Mouse (Mus musculus): ENCODE measurements around the gene Sema7a. TPM values are rescaled to one million over a fixed set of nuclear protein-coding genes. Genes with fewer than 3 reads are reported as not detected.
A peak's percentile ranks its signal among the peaks of the same experiment; 100 is the strongest.

Gene Sema7a
- total RNA-seq, 2 experiments from 2014 or later, result 8.8 to 9.8 TPM

- no peak for DNase-seq
Observed at GRCm38 (mm10) chr9:57975200-57975821, 35.4 kb downstream of the Sema7a start.

DNA sequence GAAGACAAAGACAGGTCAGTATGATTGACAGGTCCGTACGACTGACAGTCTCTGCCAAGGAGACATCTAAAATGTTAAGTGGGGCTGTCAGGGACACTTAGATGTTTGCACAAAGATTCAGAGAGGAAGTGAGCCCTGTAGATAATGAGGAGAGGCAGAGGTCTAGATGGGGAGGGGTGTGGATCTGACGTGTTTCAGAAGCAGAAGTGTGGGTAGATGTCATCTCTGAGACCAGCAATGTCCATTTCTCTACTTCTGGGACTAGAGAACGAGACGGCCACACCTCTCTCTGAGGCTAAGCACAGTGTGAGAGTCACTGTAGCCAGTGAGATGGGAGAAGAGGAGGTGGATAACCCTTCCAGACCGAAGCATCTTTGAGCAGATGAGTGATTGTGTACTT is 38.1 kb downstream of the Sema7a start:
- no peak for DNase-seq

DNA sequence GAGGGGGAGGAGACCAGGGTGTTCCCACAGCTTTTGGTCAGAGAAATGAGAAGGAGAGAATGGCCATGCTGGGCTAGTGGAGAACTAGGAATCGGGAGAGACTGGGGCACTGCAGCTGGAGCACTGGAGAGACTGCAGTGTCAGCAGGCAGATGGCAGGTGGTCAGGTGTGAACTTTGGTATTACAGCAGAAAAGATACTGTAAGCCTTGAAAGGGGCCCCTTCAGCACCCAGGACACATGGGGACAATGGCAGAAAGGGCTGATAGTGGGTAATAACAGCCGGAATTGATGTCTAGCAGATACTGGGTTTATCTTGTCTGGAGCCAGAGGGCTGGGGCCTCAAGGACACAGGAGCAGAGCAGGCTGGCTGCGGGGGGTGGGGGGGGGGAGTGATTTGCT is 38.9 kb downstream of the Sema7a start:
- DNase-seq, result no peak

DNA sequence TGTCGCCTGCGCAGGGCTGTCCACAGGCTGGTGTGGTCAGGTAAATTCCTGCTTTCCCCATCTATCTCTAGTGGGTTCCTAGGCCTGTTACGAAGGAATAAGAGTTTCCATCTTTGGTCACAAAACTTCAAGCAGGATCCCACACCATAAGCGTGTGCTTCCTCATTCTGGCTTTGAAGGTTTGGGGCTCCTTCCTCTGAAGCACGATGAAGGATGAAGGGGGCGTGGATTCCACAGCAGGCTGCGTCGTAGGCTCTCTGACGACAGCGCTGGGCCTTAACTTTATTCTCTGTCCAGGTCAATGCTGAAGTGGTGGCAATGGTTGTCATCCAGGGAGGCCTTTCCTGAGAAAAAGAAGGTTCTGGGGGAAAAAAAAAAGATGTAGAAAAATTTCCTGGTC is 40.7 kb downstream of the Sema7a start:
- no peak for DNase-seq

- DNase-seq, result no peak
Observed at GRCm38 (mm10) chr9:57985304-57985703, 45.4 kb downstream of the Sema7a start.

GRCm38 (mm10) chr9:57986293-57986692 is 46.4 kb downstream of the Sema7a start:
- DNase-seq, result no peak

- no peak for DNase-seq
Observed at GRCm38 (mm10) chr9:57988098-57988497, 48.2 kb downstream of the Sema7a start.

DNA sequence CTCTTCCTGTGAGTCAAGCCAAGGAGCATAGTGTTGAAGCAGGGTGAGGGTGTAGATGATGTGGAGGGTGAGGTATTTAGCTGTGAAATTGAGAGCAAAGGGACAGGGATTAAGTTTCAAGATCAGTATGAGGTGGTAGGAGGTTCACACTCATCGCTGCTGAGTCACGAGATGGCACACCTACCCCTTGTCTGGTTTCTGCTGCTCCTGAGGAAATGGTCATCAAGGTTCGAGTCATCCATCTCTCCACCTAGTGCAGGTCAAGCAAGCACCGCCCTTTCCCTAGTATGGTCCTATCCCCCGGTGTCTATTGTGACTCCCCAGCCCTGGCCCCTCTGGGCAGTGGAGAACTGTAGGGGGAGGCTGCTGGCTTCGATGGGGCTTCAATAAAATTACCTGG is 49.4 kb downstream of the Sema7a start:
- DNase-seq, result no peak

- no peak for DNase-seq
Observed at GRCm38 (mm10) chr9:57990438-57991110, 50.7 kb downstream of the Sema7a start.

GRCm38 (mm10) chr9:57992060-57992459 is 52.1 kb downstream of the Sema7a start:
- DNase-seq, result no peak

DNA sequence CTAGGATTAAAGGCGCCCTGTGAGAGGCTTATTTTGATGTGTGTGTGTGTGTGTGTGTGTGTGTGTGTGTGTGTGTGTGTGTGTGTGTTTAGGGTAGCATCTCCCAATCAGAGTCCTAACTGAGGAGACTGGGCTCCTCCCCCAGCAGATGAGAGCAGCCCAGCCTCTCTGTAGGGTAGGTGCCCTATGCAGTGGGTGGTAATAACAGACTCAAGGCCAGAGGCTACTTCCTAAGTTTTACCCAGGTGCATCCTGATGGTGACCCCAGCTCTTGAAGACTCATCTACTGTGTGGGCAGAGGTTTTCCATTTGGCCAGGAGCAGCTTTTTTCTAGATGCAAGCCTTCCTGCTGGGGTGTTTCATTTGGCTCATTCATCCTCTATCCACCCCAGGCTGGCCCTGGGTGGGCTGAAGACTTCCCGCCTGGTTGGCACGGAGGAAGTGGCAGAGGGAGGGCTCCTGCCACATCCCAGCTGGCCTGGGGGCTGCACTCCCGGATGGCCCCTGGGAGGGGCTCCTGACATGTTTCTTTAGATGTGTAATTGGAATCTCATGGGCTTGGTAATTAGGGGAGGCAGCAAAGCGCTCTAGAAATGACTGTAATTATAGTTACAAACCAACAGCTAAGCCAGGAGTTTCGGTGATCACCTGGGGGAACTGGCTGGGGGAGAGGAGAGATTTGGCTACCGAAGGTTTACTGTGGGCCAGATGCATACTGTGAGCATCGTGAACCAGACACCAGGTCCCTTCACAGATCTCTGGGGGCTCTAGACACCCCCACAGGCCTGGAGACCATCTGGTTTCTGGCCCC is 53.1 kb downstream of the Sema7a start:
- no peak for DNase-seq

DNA sequence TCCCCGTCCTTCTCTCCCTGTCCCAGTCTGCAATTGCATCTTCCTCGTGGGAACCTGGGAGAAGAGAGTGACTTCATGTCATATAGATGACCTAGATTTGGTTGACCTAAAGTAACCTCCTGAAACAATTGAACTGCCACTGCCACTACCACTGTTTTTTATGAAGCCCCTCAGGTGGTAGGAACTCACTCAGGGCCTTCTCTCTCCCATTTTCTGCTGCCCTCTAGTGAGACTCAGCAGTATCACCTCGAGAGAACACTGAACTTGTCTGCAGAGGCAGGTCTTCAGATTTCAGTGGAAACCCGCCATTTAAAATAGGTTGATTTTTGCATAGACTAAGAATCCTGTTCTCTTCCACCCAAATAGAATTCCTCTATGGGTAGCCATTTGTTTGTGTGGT is 55.4 kb downstream of the Sema7a start:
- DNase-seq, result no peak

GRCm38 (mm10) chr9:57997511-57998031 is 57.7 kb downstream of the Sema7a start:
- DNase-seq, result peak; percentile 33

DNA sequence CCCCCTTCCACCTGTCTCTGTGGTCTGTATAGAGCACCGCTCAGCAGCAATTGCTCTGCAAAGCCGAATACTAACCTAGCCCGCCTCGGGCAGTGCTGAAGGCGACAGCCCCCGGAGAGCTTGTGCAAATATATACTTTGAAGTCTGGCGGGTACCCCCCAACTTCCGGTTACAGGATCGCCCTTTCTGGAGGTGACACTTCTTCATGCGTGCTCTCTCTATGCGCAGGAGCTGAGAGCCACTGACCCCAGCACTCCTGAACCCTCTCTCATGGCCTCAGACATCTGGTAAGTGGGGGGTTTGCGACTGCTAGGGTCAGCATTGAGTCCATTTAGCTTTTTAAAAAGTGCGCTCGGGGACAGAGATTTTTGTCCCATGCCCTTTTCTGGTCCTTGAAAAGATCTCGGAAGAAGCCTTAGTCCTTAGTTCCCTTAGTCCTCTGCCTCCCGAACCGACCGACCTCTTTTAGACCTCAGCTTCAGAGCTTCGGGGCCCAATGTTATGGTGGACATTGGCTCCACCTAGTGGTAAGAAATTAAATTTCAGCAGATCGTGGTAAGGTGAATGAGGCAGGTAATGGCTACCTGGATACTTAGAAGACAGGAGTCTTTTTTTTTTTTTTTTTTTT is 58.2 kb downstream of the Sema7a start:
- no peak for DNase-seq

DNA sequence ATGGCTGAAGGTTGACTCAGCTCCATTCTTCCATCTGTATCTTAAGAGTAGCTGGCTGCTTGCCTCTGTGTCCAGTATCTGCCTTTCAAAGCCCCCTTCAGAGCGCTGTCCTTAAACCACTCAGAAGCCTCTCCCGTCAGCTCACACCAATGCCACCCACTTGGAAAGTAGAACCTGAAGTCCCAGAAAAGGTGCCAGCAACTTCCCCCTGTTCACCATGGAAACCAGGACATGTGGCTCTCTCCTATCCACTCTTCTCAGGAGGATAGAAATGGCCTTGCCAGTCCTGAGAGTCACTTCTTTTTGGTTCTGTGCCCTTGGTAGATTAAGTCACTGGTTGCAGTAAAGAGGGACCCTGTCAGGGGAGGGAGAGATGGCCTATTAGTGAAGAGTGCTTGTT is 58.8 kb downstream of the Sema7a start:
- DNase-seq, result no peak

GRCm38 (mm10) chr9:57999676-58000075 is 59.8 kb downstream of the Sema7a start:
- DNase-seq, result no peak

- DNase-seq, result no peak
Observed at GRCm38 (mm10) chr9:58003272-58003671, 63.4 kb downstream of the Sema7a start.

GRCm38 (mm10) chr9:58005753-58006461 is 66.0 kb downstream of the Sema7a start, which contains the start of gene Cyp11a1:
Cyp11a1 (plus strand) TSS chr9:58006411.
- no peak for DNase-seq

DNA sequence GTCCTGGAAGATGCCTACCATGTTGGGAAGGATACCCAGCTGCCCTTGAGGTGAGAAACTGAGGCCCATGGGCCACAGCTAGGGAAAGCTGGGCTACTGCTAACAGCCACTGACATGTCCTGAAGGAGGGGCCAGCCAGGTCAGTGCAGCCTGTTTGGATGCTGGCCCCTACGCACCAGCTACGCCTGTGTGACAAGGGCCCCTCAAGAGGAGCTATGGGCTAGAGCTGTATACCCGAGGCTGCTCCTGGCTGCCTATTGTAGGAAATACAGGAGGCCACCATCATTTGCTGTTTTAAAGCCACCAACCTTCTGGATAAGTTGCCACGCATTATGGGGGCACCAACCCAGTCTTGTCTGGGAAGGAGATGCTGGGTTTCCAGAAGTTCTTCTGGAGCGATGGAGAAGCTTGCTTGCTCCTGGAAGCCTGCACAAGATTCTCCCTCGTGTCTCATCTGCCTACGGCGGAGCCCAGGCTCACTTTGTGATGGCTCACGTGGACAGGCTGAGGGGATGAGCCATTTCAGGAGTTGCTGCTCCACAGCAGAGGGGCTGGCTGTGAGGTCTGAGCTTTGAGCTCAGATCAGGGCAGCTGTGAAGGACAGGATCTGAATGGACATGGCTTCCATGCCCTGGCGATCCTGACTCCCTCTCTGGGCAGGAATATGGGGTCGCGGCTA is 68.6 kb downstream of the Sema7a start:
- DNase-seq, result no peak

- peak; percentile 76 for DNase-seq
Observed at GRCm38 (mm10) chr9:58009015-58009362, 69.1 kb downstream of the Sema7a start.

- no peak for DNase-seq
Observed at GRCm38 (mm10) chr9:58009588-58009987, 69.7 kb downstream of the Sema7a start.

Measured in gastrocnemius, postnatal 25 days (tissue).